Mouse (Mus musculus) ovary, adult 18-20 months (tissue): ENCODE results near the gene E430018J23Rik.
"Not testable (repeated sequence)": the region's sequence is repeated elsewhere in the genome, so short reads cannot be mapped to it uniquely, and the experiment has no call there.

Source experiments
- DNase-seq: peaks from one replicate; pipeline ENCODE4 v3.0.0; 2022; ENCODE audit warnings: low spot score, mixed read lengths

Gene E430018J23Rik

GRCm38 (mm10) chr7:127378310-127378921 is 15.0 kb downstream of the E430018J23Rik start:
- DNase-seq: no peak

DNA sequence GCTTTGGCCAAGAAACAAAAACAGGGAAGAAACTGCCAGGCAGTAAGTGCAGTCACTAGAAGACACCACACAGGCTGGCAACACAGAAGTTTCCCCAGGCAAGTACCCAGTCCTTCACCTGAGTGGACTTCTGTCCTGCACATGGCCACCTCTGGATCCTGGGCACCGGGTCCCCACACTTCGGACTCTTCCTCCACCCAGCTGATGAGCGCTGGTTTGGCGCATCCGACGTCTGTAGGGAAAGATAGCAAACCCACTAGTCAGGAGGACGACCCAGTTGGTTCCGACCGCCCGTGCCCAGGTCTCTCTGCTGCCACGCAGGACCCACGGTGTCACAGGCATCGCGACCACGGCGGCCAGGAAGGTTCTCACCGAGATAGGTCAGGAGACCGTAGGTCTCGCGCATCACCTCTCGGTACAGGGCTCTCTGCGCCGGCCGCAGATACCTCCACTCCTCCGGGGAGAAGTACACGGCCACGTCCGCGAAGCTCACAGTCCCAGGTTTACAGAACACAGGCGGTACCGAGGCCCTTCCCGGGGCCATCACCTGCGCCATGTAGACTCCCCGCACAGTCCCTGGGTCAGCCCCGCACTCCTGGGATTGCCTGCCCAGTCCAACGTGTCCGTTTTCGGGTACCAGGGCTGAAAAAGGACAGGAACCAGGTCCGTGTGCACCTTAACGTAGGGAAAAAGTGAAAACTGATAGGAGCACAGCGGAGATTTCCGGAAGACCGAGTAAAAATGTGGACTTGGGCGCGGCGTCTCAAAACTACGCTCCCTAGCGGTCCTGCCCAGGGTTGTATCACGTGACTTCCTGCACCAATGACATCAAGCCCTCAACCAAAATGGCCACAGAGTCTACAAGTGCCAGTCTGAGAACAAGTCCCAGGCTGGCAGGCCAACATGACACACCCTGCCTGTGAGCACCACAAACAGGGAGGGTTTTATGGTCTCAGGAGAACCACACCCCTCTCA is 17.9 kb downstream of the E430018J23Rik start, which contains the start of gene Zfp747:
TSS of gene Zfp747 (minus strand) at position 780 of the 975 bp plus-strand sequence.
- peak; percentile 86 for DNase-seq

GRCm38 (mm10) chr7:127371870-127372269 is 21.6 kb downstream of the E430018J23Rik start:
- DNase-seq: not testable (repeated sequence)

- DNase-seq: no peak
Measured at GRCm38 (mm10) chr7:127371213-127371612, 22.2 kb downstream of the E430018J23Rik start.

DNA sequence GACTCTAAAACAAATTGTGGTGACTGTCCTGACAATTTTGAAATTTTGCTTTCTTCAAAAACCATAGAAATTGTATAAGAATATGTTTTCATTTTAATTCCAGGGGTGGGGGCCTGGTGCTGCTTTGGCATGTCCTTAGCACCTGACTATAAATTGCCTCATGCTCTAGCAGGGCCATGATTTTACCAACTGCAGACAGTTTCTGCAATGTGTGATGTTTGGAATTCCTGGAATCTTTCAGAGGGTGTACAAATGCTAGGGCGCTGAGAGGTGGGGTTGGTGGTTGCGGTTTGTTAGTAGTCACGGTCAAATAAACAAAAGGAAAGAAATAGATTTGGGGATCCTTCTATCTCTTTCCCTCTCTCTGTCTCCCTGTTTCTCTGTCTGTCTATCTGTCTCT is 27.2 kb downstream of the E430018J23Rik start:
- no peak for DNase-seq

GRCm38 (mm10) chr7:127364166-127364565 is 29.3 kb downstream of the E430018J23Rik start:
- DNase-seq: no peak

DNA sequence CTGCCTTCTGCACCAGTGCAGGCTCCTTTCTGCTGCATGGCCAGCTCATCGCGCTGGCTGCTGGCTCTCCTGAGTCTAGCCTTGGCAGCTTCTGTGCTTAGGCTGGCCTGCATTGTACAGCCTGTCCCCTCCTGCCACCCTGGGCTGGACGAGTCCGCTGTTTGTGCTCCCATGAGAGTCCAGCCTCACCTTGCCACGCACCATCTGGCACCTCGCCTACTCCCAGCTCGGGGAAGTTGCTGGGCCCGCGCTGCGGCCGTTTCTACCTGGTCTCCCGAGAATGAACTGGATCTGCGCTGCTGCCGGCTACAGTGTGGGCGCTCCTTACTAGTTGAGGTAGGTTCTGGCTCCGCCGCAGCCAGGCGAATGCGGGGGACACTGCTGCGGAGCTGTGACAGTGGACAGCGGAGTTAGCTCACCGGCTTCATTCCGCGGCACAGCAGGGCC is 29.9 kb downstream of the E430018J23Rik start:
- DNase-seq: no peak

DNA sequence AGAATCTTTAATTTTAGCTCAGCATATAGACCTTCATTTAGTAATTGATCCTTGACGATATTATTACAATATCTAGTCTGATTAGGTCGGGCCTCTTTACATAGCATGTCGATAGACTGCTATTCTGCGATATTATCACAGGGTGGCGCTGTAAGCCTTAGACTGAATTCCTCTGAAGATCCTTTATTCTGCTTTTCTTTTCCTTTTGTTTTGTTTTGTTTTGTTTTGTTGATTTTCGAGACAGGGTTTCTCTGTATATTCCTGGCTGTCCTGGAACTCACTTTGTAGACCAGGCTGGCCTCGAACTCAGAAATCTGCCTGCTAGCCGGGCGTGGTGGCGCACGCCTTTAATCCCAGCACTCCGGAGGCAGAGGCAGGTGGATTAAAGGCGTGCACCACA is 31.0 kb downstream of the E430018J23Rik start:
- DNase-seq: not testable (repeated sequence)

DNA sequence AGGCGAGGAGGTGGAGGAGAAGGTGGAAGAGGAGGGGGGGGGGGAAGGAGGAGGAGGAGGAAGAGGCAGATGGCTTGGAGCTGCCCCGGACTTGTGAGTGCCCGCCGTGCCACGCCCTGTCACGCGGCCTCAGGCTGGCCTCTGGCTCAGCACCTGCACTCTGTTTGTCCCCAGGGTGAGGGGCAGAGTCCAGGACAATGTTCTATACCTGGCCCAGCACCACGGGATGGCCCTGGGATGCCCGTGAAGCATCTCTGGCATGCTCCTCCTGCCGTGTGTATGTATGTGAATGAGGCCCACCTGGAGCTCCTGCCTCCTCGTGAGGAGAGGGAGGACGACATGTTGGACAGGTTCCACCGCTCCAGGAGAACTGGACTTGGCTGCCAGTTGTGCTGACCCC is 32.0 kb downstream of the E430018J23Rik start:
- DNase-seq: no peak

DNA sequence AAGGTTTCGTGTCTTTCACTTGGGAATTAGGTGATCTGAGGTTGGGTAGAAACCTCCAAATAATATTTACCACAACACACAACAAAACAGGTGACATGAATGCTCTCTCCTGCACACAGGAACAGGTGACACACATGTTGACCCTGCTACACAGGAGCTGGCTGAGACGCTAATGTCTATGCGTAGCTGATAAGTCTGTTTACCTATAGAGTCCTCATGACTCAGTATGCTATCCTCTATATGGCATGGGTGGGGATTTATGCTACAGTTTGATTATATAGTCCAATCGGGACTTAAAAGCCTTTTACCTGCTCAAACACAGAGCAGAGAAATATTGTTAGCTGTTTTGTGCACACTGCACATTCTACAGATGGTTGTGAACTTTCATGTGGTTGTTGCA is 33.2 kb downstream of the E430018J23Rik start:
- no peak for DNase-seq

GRCm38 (mm10) chr7:127358472-127358871 is 35.0 kb downstream of the E430018J23Rik start:
- no peak for DNase-seq

DNA sequence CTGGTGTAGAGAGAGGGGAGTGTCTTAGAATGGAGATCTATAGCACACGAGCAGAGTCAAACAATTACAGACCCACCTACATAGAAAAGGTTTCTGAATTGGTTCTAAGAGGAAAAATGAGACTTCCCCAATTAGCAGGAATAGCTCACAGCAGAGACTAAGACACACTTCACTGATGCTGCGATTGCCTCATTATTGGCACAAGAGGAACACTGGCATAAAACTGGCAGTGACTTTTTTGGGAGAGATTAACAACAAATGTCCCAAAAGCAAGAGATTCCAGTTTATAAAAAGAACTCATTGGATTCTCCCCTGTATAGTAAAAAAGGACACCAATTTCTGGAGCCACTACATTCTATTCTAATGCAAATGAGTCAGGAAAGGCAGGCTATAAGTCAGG is 35.6 kb downstream of the E430018J23Rik start:
- no peak for DNase-seq

DNA sequence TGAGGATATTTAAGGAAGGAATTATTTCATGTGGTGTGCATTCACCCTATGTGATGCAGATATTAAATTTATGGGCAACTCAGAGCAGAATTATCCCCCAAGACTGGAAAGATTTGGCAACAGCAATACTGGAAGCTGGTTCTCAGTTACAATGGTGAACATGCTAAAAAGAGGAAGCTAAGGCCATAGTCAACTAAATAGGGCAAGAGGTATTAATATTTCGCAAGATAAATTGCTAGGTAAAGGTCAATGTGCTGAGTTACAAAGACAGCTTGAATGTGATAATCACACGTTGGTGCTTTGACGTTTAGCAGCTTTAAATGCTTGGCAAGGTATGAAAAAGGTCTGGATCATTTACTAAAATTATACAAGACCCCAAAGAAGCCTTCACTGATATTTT is 37.6 kb downstream of the E430018J23Rik start:
- DNase-seq: no peak

DNA sequence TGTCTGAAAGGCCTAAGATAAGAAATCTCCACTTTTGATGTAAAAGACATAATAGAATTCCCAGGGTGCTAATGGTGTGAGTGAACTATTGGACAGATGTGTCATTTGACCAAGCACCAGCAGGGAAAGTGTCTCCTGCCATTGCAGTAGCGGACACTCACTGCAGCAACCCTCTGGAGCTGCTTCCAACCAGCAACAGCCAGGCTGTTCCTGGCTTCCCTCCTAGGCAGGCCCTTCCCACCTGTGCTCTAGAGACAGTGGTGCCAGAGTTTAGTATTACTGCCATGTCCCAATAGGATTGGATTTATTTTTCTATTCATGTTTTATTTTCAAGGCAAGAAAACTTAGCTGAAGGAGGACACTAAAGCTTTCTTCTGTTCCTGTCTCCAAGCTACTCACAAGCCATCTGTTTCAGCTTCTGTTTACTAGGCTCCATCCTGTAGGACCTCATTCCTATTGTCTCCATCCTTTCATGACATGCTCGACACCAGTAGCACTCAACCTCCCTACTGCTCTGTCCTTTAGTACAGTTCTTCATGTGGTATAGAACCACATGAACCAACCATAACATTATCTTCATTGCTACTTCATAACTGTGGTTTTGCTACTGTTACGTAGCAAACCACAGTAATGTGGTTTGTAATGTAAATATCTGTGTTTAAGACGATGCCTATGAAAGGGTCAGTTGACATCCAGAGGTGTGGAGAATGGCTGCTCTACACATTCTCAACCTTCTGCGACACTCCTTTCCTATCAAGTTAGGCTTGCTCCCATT is 42.0 kb downstream of the E430018J23Rik start:
- no peak for DNase-seq

DNA sequence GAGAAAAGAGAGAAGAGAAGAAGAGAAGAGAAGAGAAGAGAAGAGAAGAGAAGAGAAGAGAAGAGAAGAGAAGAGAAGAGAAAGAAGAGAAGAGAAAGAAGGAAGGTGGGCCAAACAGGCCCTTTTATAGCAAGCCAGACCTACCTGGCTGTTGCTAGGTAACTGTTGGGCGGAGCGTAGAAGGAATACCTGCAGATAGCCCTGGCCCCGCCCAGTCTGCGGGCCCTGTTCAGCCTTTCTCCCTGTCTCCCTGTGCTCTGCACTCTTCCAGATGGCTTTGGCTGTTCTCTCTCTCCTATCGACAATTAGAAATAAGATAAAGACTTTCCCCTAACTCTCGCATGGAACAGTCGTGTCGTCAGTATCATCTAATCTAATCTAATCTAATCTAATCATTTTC is 46.8 kb downstream of the E430018J23Rik start:
- DNase-seq: no peak

GRCm38 (mm10) chr7:127345512-127346325 is 47.7 kb downstream of the E430018J23Rik start, which contains the start of gene Zfp768:
Zfp768 (minus strand) TSS chr7:127345589.
- DNase-seq: peak; percentile 89

DNA sequence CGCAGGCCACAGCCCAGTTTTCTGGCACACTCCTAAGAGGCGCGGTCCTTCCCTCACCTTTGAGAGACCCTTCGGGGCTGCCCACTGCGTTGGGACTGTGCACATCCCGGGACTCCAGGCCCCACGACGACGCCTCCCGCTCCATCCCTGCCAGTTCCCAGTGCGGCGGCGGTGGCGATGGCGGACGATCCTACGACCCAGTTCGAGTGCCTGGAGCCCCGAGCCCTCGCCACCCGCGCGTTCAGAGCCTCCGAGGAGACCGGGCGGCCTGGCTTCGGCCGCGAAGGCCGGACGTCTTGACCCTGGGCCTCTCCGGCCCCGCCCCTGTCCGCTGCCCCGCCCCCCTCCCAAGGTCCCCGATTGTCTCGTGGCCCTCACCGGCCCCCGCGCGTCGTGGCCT is 48.3 kb downstream of the E430018J23Rik start:
- peak; percentile 64 for DNase-seq

GRCm38 (mm10) chr7:127344371-127344770 is 49.1 kb downstream of the E430018J23Rik start:
- DNase-seq: no peak

DNA sequence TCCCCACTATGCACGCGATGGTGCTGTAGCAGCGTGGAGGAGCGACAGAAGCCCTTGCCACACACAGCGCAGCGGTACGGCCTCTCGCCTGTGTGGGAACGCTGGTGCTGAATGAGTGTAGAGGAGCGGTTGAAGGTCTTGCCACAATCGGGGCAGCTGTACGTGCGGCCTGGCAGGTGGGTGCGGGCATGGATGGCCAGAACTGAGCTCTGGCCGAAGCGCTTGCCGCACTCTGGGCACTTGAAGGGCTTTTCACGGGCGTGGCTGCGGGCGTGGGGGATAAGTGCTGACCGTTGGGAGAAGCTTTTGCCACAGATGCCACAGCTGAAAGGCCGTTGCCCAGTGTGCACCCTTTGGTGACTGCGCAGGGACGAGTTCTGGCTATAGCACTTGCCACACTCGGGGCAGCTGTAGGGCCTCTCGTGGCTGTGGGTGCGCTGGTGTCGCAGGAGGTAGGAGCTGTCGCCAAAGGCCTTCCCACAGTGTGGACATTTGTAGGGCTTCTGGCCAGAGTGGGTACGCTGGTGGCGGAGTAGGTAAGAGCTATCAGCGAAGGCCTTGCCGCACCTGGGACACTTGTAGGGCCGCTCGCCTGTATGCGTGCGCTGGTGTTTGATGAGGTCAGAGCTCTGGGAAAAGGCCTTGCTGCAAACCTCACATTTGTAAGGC is 49.9 kb downstream of the E430018J23Rik start:
- no peak for DNase-seq

- no peak for DNase-seq
Measured at GRCm38 (mm10) chr7:127342888-127343287, 50.5 kb downstream of the E430018J23Rik start.

DNA sequence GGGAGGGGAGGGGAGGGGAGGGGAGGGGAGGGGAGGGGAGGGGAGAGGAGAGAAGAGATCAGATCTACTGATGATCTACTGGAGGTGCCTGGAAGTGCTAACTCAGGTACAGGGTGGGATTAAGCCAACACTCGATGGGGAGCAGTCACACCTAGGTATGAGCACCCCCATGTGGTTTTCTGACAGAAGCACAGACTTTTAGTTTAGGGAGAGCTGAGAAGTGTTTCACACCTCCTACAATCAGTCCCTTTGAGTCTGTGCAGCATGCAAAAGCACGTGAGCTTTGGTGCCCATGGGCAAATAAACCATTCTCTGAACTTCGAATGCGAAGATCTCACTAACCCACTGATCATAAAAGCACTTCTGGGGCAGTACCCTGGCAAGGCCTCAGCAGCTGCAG is 51.1 kb downstream of the E430018J23Rik start:
- no peak for DNase-seq
